Mouse (Mus musculus): ENCODE measurements around the gene Smap2.

- TF ChIP-seq POLR2A (IDR thresholded peaks at IDR 0.05; ENCODE audit: borderline replicate concordance, control insufficient read depth, low read depth, low read length) (no peak), CTCF (IDR thresholded peaks at IDR 0.05; ENCODE audit: control insufficient read depth, insufficient read depth, low read length) (no peak)
Measured at GRCm38 (mm10) chr4:120953038-120953437, 64.0 kb downstream of the Smap2 start.

Measured in bone marrow, adult 2 months (tissue).